Mouse (Mus musculus) lung, postnatal 0 days (tissue): ENCODE data around the gene Cacna1d.

ENCODE experiments used
- CTCF ChIP-seq: IDR thresholded peaks from 2 replicates; pipeline ENCODE4 v1.5.1; 2016; ENCODE audit warnings: antibody characterized with exemption, mild to moderate bottlenecking
- EP300 ChIP-seq: IDR thresholded peaks from 2 replicates; pipeline ENCODE4 v1.6.1; 2016; ENCODE audit warnings: antibody characterized with exemption, mild to moderate bottlenecking, control low read depth

- TF ChIP-seq CTCF (no peak), EP300 (no peak)
Measured at GRCm38 (mm10) chr14:30066752-30067151, 424.5 kb downstream of the Cacna1d start.
